Mouse (Mus musculus): ENCODE measurements around the gene 4930438A08Rik.
"Not testable (repeated sequence)": the region's sequence is repeated elsewhere in the genome, so short reads cannot be mapped to it uniquely, and the experiment has no call there.

4930438A08Rik gene

DNA sequence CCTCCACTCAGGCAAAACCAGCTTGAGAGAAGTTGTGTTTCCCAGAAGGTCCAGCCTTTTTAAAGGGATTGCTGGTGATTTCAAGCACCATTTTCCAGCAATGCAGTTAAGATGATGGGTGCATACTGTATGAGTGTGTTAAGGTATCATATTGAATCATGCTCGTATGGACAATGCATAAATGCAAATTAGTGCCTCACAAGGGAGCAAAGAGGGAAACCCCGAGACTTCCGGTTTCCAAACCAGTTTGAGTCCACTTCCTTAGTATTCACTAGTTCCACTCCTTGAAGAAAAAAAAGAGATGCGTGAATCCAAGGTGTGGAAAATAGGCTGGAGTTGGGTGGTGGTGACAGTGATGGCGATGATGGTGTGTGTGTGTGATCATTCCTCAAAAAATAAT, 7.9 kb downstream of the 4930438A08Rik start:
- DNase-seq: no peak

DNA sequence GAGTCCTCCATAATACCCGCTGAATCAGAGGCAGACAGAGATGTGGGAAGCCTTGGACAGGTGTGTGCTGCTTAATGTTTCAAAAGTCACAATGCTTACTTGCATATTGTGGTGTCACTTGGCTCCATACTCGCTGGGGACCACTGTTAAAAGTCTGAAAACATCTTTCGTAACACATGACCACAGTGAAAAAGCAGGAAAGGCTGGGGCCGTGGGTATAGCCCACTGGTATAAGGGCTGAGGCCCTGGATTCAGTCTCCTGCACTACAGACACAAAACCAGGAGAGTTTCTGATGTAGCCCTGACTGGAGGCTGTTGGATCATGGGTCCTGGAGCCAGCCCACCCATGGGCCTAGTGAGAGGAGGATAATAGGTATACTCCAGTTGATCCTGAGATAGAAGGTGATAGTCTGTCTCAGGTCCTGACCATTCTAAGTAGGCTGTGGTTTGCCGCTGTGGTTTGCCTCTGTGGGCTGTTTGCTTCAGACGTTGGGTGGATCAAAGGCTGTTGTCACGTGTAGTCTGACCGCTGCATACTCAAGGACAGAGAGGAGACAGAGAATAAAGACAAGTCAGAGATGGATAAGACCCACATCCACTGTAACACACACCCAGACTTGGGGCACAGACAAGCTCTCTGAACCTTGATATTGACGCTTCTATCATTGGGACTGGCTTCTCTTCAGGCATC, 15.5 kb downstream of the 4930438A08Rik start:
- no peak for DNase-seq

DNA sequence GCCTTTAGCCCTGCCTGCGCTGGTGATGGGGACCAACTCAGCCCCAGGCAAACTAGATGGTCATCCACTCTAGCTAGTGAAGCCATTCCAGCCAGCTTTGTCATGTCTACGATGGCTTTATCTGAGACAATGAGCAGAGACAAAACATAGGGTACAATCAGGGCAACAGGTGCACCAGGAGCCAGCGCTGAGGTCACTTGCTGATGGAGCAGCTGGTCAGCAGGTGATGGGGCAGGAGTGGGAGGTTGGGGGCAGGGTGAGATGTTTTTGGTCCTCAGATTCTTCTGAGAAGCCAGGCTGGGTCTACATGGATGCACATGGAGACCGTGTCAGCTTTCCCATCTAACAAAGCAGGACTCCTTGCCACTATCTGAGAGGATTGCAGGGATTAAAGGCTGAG, 16.2 kb downstream of the 4930438A08Rik start:
- no peak for DNase-seq

DNA sequence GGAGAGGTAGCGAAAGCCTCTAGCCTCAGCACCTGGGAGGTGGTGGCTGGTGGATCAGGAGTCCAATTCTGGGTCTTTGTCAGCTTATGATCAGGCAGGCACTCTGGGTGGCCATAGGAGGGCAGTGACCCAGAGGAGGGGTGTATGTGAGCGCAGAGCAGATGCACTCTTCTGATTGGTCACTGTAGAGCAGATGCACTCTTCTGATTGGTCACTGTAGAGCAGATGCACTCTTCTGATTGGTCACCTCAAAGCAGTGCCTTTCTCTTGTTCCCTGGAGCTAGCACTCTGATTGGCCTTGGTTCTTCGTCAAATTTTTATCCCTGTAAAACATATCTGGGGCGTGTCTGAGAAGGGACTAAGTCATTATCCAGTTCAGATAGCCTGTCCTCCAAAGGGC, 18.2 kb downstream of the 4930438A08Rik start:
- no peak for DNase-seq

DNA sequence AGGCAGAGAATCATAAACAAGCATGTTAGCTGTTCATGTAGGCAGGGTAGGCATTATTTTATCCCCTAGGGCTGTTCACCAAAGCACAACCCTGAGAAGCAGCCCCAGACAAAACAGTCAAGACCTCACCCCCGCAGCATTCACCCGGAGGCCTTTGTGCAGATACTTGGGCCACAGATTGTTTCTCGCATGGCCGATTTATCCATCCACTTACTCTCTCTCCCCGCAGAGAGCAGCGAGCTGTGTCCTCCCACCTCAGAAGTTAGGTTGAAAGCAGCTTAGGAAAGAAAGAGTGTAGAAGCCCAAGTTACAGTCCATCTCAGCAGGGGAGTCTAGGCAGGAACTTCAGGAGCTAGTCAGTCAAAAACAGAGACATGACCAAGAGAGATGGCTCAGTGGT, 22.8 kb downstream of the 4930438A08Rik start:
- no peak for DNase-seq

DNA sequence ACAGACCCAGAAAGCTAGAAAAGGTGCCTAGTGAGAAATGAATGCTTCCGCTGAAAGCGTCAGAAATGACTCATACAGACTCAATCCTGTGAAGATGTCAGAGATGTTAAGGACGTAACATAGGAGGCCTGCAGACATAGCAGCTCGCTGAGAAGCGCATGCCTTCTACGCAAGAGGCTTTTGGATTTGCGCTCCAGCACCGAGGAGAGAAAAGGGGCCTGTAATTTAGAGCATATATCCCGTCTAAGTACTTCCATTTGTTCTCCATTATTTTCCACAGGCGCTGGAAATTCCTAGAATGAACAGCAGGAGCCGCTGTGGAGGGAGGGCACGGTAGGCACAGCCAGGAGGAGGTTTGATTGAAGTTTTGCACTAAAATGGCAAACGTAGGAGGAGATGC, 26.5 kb downstream of the 4930438A08Rik start:
- peak; percentile 54 to 59 for DNase-seq

DNA sequence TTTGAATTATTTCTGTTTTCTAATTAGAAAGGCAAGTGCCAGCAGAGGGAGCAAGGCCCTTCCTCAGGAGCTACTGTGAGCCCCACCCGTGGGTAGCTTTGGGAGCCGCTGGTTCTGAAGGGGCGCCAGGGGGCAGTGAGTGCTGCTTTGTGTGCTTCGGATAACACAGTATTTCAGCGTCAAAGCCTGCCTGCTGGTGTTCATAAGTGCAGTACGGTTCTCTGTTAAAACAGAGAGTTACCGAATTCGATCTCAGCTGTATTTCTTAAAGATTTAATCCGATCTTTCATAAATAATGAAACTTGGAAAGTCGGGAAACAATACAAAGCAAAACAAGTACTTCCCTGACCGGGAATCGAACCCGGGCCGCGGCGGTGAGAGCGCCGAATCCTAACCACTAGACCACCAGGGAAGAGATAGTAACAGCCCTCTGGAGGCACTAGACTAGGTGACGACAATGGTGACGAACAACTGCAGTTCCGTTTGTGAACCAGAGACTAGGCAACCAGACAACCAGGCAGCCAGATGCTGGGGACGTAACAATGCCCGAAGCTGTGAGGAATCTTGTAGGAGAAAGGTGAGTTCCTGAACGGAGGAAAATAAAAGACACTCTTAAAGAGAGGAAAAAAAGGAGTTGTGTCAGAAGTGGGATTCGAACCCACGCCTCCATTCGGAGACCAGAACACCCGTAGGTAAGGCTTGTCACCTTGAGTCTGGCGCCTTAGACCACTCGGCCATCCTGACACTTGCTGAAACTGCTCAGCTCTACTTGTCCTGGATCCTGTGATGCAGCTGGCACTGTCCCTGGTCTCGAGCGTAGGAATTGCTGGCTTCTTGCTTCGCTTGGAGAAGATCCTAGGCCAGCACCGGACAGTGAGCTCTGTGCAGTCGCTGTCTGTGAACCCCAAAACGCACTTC, 27.5 kb downstream of the 4930438A08Rik start:
- peak; percentile 93 for DNase-seq

DNA sequence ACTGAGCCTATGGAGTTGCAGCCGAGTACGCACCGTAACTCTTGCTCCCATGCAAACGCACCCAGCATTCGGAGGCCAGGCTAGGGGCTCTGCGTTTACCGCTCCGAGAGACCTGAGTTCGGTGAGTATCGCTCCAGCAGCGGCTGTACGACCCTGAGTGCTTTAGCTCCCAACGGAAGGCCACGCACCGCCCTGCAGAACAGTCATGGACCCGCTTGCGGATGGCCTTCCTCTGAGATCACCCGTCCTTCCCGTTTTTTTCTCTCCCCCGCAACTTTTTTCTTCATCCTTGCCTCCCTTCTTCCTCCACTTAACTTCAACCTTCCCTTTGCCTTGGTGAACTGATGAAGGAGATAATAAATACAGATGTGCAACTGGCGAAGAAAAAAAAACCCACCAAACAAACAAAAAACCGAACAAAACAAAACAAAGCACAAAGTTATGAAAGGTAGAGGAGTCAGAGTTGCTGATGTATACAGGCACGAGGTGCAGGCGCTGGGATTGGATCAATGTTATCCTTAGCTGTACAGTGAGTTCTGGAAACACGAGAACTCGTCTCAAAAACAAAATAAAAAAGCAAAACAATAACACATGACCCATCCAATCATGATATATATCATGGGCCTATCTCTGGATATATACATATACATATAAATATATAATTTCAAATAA, 28.3 kb downstream of the 4930438A08Rik start:
- no peak for DNase-seq

DNA sequence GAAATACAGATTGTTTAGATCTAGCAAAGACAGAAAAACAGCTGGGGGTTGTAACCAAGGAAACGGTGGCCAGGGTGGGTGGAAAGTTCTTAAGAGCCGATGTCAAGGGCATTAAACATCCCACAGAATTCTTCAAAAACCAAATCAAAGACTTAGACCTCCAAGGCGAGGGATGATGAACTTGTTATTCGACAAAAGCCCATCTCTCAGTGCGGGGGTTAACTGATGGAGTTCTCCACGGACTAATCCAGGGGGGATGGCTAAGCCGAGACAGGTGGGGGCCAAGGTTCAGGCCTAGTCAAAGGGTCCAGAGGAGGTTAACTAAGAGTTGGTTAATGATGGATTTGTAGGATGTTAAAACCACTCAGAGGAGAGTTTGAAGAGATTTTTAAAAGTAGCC, 29.0 kb downstream of the 4930438A08Rik start:
- DNase-seq: no peak

DNA sequence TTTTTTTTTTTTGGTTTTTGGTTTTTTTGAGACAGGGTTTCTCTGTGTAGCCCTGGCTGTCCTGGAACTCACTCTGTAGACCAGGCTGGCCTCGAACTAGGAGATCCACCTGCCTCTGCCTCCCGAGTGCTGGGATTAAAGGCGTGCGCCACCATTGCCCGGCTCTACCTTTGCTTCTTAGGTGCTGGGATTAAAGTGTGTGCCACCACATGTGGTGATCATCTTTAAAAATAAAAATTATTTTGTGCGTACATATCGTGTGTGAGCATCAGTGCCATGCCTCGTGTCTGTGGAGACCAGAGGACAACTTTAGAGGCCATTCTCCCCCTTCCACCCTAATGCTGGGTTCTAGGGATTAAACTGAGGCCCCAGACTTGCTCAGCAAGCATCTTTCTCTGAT, 30.7 kb downstream of the 4930438A08Rik start:
- DNase-seq: not testable (repeated sequence)

DNA sequence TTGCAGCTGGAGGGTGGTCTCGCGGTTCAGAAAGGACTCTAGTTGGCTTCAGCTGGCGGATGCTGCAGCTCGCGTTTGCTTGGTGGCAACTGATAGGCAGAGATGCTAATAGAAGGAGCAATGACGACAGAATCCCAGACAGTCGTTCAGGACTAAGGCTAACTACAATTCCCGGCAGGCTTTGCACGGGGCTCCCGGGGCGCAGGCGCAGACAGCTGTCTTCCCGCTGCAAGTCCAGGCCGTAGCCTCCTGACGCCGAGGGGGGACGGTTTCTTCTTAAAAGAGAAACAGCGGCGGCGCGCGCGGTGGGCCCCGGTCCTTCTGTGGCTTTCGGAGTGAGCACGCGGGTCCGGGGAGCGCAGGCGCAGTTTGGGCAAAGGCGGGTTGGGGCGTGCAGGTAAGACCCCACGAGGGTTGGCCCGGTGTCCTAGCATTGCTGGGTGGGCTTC, 32.3 kb downstream of the 4930438A08Rik start, which contains the start of gene Zfp692:
Gene Zfp692 (plus strand): TSS at position 210 of the 449 bp plus-strand sequence.
- DNase-seq: peak; percentile 88 to 93

DNA sequence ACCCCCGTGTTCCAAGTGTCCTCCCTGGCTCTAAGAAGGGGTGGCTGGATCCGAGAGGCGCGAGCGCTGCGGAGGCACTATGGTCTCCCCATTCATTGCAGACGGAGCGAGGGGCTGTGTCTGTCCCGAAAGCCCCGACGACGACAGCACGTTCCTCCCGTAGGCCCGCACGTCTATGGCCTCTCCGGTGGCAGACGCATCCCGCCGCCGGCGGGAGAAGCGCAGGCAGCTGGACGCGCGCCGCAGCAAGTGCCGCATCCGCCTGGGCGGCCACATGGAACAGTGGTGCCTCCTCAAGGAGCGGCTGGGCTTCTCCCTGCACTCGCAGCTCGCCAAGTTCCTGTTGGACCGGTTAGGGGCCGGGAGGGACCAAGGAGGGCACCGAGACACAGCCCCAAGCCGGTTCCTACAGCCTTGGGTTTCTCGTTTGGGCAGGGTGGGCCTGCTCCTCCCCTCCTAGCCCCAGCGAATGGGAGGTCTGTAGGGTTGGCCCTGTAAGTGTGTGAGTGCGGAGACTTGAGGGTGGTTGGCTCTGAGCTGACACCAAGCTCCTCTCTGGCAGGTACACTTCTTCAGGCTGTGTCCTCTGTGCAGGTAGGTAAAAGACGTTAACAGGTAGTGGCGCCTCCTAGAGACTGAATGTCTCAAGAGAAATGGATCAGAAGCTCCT, 32.9 kb downstream of the 4930438A08Rik start:
- DNase-seq: peak; percentile 58 to 65

DNA sequence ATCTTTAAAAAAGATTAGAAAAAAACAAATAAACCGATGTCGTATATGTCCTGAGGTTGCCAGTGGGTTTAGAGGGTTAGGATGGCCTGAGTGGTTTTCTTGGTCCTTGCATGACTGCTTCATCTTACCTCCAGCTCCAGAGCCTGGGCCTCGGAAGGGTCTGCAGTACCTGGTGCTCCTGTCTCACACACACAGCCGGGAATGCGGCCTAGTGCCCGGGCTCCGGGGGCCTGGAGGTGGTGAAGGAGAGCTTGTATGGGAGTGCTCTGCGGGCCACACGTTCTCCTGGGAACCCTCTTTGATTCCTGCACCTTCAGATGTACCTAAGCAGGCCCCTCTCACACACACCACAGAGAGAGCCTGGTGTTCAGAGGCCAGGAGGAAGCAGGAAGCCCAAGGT, 34.1 kb downstream of the 4930438A08Rik start:
- no peak for DNase-seq

DNA sequence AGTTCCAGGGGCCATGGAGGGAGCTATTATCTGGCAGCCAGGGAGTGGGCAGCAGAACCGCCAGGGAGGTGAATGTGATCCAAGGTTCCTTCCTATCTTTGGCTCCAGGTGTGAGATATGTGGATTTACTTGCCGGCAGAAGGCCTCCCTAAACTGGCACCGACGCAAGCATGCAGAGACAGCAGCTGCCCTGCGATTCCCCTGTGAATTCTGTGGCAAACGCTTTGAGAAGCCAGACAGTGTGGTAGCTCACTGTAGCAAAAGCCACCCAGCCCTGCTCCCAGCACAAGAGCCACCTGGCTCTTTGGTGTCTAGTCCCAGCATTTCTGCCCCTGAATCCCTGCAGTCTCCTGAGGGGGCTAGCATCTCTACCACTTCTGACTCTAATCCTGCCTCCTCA, 39.5 kb downstream of the 4930438A08Rik start:
- no peak for DNase-seq

DNA sequence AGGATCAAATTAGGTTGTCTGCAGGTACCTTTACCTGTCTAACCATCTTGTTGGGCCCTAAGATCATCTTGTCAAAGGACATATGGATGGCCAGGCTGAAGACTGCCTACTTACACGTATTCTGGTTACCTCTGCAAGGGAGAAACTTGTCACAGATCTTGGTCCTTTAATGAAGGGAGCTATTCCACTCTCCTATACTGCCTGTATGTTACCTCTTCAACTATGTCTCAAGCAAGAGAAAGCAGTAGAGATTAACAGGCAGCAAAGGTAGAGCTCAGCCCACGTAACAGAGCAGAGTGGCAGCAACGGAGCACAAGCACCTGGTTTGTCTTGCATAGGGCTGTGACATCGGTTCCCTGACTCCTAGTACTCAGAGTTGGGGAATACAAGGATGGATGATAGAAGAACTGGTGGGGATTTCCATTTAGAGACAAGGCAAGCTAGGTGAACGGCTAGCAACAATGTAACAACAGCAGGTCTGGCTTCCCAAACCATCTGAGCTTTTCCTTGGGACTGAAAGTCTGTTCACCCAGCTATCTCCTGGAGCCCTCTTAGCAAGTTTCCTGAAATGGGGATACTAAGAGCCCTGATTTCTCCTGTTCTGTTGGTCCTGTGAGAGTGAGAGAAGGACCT, 41.1 kb downstream of the 4930438A08Rik start:
- no peak for DNase-seq

DNA sequence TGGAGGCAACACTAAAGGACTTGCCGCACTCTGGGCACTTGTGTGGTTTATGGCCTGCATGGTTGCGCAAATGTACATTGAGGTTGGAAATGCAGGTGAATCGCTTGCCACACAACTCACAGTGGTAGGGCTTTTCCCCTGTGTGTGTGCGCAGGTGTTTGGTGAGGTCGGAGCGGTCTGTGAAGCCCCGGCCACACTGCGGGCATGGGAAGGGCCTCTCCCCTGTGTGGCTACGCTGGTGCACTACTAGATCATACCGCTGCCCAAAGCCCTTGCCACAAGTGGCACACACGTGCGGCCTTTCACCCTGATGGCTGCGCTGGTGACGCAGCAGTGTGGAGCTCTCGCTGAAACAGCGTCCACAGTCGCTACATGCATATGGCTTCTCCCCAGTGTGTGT, 41.7 kb downstream of the 4930438A08Rik start:
- DNase-seq: no peak

DNA sequence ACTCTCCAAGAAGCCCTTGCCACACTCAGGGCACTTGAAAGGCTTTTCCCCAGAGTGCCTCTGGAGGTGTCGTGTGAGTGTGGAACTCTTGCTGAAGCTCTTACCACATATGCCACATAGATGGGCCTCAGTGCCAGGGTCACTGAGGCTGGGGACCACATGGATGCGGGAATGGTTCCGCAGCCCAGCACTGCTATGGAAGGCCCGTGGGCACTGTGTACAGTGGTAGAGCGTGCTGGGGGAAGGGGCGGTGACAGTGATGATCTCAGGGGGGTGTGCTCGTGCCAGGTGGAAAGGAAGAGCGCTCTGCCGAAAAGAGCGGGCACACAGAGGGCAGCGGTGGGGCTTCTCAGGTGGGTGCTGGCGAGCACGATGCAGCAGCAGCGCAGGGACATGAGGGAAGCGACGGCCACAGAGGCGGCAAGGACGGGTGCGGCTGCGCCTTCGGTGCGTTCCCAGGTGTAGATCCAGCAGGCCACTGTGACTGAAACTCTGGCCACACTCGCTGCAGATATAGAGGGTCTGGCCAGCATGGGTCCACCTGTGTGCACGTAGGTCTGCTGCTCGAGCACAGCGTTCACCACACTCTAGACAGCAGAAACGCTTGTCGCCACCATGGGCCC, 42.3 kb downstream of the 4930438A08Rik start:
- no peak for DNase-seq

DNA sequence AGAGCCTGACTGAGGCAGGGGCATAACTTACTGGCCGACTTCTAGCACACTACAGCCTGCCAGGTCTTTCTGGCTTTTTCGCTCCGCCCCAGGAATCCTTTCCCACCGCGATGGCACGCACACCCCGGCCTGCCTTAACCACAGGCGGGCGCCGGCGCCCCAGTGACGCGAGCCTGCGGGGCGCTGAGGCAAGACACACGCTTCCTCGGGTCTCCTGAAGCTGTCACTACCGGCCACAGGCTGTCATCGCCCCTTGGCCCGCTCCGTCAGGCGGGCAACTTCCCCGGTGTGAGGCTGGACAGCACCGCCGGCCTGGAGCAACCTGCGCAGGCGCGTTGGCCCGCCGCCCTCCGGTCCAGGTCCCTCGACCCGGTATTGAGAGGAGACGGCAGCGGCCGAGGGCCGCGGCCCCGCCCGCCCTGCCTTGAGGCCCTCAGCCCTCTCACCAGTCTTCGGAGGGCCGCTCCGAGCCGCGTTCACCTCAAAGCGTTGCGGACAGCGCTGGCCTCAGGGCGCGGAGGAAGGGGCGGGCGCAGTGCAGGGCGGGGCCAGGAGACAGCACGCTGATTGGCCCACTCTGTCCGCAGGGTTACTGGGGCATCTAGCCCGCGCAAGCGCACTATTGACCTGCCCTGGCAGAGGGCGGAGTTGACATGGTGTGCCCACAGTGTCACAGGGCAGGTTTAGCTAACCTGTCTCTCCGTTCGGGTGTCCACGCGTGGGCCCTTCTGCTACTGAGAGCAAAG, 48.4 kb downstream of the 4930438A08Rik start:
- DNase-seq: peak; percentile 96 to 97

DNA sequence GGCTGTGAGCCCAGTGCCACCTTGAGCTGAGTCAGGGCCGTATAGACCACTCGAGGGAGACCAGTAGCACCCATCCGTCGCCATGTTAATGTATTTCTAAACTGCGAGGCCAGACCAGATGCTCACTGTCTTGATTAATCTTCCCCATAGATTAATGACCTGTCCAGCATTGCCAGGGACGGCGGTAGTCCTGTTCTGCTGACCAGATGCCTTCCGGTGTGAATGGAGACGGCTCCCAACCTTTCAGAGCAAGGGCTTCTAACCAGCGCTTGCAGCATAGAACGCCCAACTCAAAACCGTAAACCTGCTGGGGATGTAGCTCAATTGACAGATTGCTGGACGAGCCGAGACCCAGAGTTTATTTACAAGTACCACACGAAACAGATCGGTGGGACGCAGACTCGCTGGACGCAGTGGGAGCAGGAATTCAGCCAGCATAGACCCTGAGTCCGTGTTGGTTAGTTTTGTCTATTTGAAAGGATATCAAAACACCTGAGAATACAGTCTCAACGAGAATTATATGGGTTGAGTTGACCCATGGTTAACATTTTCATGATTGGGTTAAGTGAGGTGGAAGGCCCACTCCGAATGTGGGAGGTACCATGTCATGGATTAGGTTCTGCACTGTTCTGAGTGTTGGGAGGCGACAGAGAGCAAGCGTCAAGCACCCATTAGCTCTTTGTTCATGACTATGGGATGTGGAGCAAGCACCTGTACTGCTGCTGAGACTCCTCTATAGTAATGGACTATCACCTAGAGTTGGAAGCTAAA, 49.2 kb downstream of the 4930438A08Rik start:
- DNase-seq: no peak

DNA sequence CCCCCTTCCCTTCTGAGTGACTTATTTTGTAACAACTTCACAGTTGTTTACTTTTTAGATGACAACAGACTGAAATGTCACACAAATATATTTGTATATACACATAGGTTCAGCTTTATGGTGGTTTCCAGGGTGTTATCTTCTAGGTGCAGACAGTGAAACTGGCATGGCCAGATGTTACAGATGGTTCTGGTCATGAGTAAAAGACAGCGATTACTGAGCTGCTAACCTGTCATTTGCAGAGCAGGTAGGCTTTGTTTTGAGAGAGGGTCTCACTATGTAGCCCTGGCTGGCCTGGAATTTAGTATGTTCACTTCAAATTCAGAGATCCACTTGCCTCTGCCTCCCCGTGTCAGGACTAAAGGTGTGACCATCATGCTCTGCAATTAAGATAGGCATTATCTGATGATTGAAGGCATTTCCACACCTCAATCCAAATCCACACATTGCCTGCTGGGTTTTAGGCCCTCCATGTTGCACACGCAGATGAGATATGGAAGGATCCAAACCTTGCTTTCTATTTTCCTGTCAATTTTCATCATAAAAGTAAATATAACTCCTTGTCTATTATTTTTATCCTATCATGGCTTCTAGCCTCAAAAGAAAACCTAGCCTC, 50.1 kb downstream of the 4930438A08Rik start:
- no peak for DNase-seq
